Mouse (Mus musculus): ENCODE results near the gene Hif3a. TPM values are rescaled to one million over a fixed set of nuclear protein-coding genes. Genes with fewer than 3 reads are reported as not detected.
A peak's percentile ranks its signal among the peaks of the same experiment; 100 is the strongest.
"Not testable (repeated sequence)": the region's sequence is repeated elsewhere in the genome, so short reads cannot be mapped to it uniquely, and the experiment has no call there.

Hif3a gene
- polyA plus RNA-seq, 1 experiment from 2014 or later, result 5.2 TPM

GRCm38 (mm10) chr7:17073513-17073903 lies 11.3 kb upstream of the Hif3a start:
- no peak for ATAC-seq (ENCODE audit: low FRiP score)
- no peak overlapping the region for H3K9ac ChIP-seq (ENCODE audit: low read length)

GRCm38 (mm10) chr7:17067651-17068050 lies 5.4 kb upstream of the Hif3a start:
- H3K27me3 ChIP-seq (ENCODE audit: control insufficient read depth, insufficient read depth, low read length); H3K36me3 ChIP-seq (ENCODE audit: control insufficient read depth, insufficient read depth, low read length); H3K4me2 ChIP-seq; DNase-seq (ENCODE audit: low spot score, missing footprints); H3K9ac ChIP-seq (ENCODE audit: low read length); ATAC-seq (ENCODE audit: low FRiP score); H3K4me1 ChIP-seq (ENCODE audit: control insufficient read depth, insufficient read depth, low read length); H3K4me3 ChIP-seq (ENCODE audit: low read depth, low read length); H3K27ac ChIP-seq (ENCODE audit: low read depth, low read length); H3K9me3 ChIP-seq (ENCODE audit: control insufficient read depth, low read length): not testable (repeated sequence)
- 64% methylated on average over 5 of the region's 5 CpGs for WGBS

More at GRCm38 (mm10) chr7:17073513-17073903, 11.3 kb upstream of the Hif3a start:
- no peak overlapping the region for H3K4me2 ChIP-seq
- no peaks in the 10 kb centered on the region for H3K36me3 ChIP-seq (ENCODE audit: control insufficient read depth, insufficient read depth, low read length)
- H3K27ac ChIP-seq (ENCODE audit: low read depth, low read length), result no peak overlapping the region
- H3K9me3 ChIP-seq (ENCODE audit: control insufficient read depth, low read length), result no peaks in the 10 kb centered on the region
- no peak overlapping the region for H3K4me3 ChIP-seq (ENCODE audit: low read depth, low read length)
- 60% methylated on average over 5 of the region's 5 CpGs for WGBS
- no peak for DNase-seq (ENCODE audit: low spot score, missing footprints)
- no peaks in the 10 kb centered on the region for H3K27me3 ChIP-seq (ENCODE audit: control insufficient read depth, insufficient read depth, low read length)
- no peaks in the 10 kb centered on the region for H3K4me1 ChIP-seq (ENCODE audit: control insufficient read depth, insufficient read depth, low read length)

GRCm38 (mm10) chr7:17067000-17067399 lies 4.8 kb upstream of the Hif3a start:
- H3K27me3 ChIP-seq (ENCODE audit: control insufficient read depth, insufficient read depth, low read length), result peaks cover 6% of the 10 kb centered on the region
- H3K27ac ChIP-seq (ENCODE audit: low read depth, low read length), result no peak overlapping the region
- DNase-seq (ENCODE audit: low spot score, missing footprints) (no peak), ATAC-seq (ENCODE audit: low FRiP score) (no peak)
- no peak overlapping the region for H3K9ac ChIP-seq (ENCODE audit: low read length)
- peaks cover 2% of the 10 kb centered on the region; the same call in 1 of the 2 replicates for H3K4me1 ChIP-seq (ENCODE audit: control insufficient read depth, insufficient read depth, low read length)
- H3K36me3 ChIP-seq (ENCODE audit: control insufficient read depth, insufficient read depth, low read length), result no peaks in the 10 kb centered on the region
- H3K9me3 ChIP-seq (ENCODE audit: control insufficient read depth, low read length), result no peaks in the 10 kb centered on the region
- H3K4me3 ChIP-seq (ENCODE audit: low read depth, low read length), result no peak overlapping the region
- no peak overlapping the region for H3K4me2 ChIP-seq

DNA sequence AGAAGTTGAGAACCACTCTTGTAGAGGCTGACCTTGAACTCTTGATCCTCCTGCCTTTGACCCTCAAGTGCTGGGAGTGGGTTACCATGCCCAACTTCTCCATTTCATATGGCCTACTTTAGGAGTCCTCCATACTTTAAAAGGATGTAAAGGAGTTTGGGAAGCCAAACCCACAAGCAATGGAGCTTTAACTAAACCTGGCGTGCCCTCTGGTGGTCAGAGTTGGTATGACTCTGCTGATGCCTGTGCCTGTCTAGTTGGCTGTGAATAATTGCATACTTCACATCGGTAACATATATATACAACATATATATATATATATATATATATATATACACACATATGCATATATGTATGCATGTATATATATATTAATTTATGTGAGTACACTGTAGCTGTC lies 4.2 kb upstream of the Hif3a start:
- WGBS, result 21% methylated on average over 2 of the region's 2 CpGs
- H3K9ac ChIP-seq (ENCODE audit: low read length), result no peak overlapping the region
- ATAC-seq (ENCODE audit: low FRiP score), result no peak

DNA sequence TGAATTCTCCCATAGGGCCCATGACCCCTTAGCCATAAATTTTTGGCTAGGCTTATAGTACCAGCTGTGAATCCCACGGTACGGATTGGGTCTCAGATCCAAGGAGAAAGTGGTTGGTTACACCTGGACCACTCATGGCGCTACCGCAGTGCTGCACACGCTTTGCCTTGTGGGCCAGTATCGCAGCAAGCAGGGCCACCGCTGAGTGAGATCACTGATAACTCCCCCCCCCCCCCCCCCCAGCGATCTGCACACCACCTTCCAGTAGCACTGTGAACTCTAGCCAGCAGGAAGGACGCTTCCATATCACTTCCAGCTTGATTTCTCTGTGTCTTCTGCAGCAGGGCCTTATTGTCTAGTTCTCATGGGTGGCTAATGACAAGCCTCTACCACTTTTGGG lies 3.4 kb upstream of the Hif3a start:
- Histone ChIP-seq H3K4me1 (ENCODE audit: control insufficient read depth, insufficient read depth, low read length) (peaks cover 2% of the 10 kb centered on the region; the same call in 1 of the 2 replicates), H3K9ac (ENCODE audit: low read length) (no peak overlapping the region), H3K9me3 (ENCODE audit: control insufficient read depth, low read length) (no peaks in the 10 kb centered on the region), H3K4me3 (ENCODE audit: low read depth, low read length) (no peak overlapping the region), H3K27me3 (ENCODE audit: control insufficient read depth, insufficient read depth, low read length) (peaks cover 9% of the 10 kb centered on the region), H3K27ac (ENCODE audit: low read depth, low read length) (no peak overlapping the region), H3K36me3 (ENCODE audit: control insufficient read depth, insufficient read depth, low read length) (no peaks in the 10 kb centered on the region), H3K4me2 (no peak overlapping the region)
- ATAC-seq (ENCODE audit: low FRiP score) (no peak), DNase-seq (ENCODE audit: low spot score, missing footprints) (no peak)
- WGBS, result 85% methylated on average over 9 of the region's 9 CpGs

More for the DNA sequence above, 4.2 kb upstream of the Hif3a start:
- H3K27me3 ChIP-seq (ENCODE audit: control insufficient read depth, insufficient read depth, low read length), result peaks cover 6% of the 10 kb centered on the region
- H3K36me3 ChIP-seq (ENCODE audit: control insufficient read depth, insufficient read depth, low read length), result no peaks in the 10 kb centered on the region
- no peak overlapping the region for H3K4me2 ChIP-seq
- DNase-seq (ENCODE audit: low spot score, missing footprints), result peak; percentile 99
- peaks cover 2% of the 10 kb centered on the region; the same call in 1 of the 2 replicates for H3K4me1 ChIP-seq (ENCODE audit: control insufficient read depth, insufficient read depth, low read length)
- H3K9me3 ChIP-seq (ENCODE audit: control insufficient read depth, low read length), result no peaks in the 10 kb centered on the region
- H3K4me3 ChIP-seq (ENCODE audit: low read depth, low read length), result no peak overlapping the region
- no peak overlapping the region for H3K27ac ChIP-seq (ENCODE audit: low read depth, low read length)

DNA sequence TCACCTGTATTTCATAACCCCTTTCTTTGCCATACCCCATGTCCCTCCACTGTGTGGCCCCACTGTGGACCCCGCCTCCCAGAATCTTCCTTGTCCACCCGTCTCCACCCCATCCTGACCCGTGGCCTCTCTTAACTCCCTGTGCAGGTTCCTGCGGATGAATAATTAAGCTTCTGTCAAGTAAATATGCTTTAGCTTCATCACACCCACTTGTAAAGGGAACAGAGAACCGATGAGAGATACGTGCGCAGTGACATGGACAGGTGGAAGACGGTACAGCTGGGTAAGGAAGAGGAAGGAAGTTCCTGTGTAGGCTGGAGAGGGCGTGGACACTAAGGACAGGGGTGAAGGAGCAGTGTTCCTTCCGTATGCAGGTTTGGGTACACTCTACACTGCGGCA lies 618 bp upstream of the Hif3a start:
- no peaks in the 10 kb centered on the region for H3K36me3 ChIP-seq (ENCODE audit: control insufficient read depth, insufficient read depth, low read length)
- peak; percentile 34; the same call in 1 of the 2 replicates for ATAC-seq (ENCODE audit: low FRiP score)
- peak overlapping the region; percentile 60 for H3K4me2 ChIP-seq
- peaks cover 9% of the 10 kb centered on the region for H3K4me1 ChIP-seq (ENCODE audit: control insufficient read depth, insufficient read depth, low read length)
- H3K27me3 ChIP-seq (ENCODE audit: control insufficient read depth, insufficient read depth, low read length), result peaks cover 9% of the 10 kb centered on the region
- WGBS, result 23% methylated on average over 11 of the region's 11 CpGs
- H3K27ac ChIP-seq (ENCODE audit: low read depth, low read length), result no peak overlapping the region
- H3K9me3 ChIP-seq (ENCODE audit: control insufficient read depth, low read length), result no peaks in the 10 kb centered on the region
- DNase-seq (ENCODE audit: low spot score, missing footprints), result no peak
- H3K9ac ChIP-seq (ENCODE audit: low read length), result peak overlapping the region; percentile 25; the same call in 1 of the 2 replicates
- peak overlapping the region; percentile 27 for H3K4me3 ChIP-seq (ENCODE audit: low read depth, low read length)

DNA sequence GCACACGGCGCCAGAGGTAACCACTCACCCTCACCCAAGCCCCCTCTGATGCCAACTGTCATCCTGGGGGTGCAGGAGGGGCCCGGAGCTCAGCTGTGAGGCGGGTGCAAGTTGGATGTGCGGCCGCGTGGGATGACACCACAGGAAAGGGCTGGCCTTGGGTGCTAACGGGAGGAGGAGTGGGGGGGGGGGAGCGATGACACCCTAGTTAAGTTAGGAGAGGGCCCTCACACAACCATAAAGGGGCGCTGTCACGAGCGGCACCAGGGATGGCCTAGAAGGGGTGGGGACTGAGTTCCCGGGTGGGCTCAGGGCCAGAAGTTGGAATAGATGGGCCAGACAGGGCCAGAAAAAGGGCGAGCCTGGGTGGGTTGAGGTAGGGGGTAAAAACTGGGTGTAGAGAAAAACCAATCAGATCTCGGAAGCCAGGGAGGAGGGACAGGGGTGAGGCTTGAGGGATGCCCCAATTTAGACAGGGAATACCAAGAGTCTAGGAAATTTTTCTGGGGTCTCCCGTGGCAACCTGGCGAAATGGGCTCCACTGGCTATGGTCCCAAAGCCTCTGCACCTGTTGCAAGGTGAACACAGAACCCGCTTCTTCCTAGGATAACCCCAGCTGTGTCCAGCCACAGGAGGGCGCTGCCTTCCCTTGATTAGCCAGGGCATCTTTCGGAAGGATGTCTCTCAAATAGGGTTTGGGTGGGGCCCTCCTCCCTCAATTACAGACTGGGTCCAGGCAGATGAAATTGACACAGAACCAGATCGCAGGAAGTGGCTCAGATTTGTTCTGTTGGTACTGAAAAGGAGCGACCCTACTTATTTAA lies 1.2 kb downstream of the Hif3a start:
- no peaks in the 10 kb centered on the region for H3K9me3 ChIP-seq (ENCODE audit: control insufficient read depth, low read length)
- no peak overlapping the region for H3K4me2 ChIP-seq
- peak; percentile 77 for DNase-seq (ENCODE audit: low spot score, missing footprints)
- no peak for ATAC-seq (ENCODE audit: low FRiP score)
- peaks cover 11% of the 10 kb centered on the region for H3K27me3 ChIP-seq (ENCODE audit: control insufficient read depth, insufficient read depth, low read length)
- H3K27ac ChIP-seq (ENCODE audit: low read depth, low read length), result no peak overlapping the region
- H3K9ac ChIP-seq (ENCODE audit: low read length), result no peak overlapping the region
- H3K4me3 ChIP-seq (ENCODE audit: low read depth, low read length), result no peak overlapping the region
- peaks cover 15% of the 10 kb centered on the region for H3K4me1 ChIP-seq (ENCODE audit: control insufficient read depth, insufficient read depth, low read length)
- H3K36me3 ChIP-seq (ENCODE audit: control insufficient read depth, insufficient read depth, low read length), result no peaks in the 10 kb centered on the region
- 81% methylated on average over 21 of the region's 22 CpGs for WGBS

DNA sequence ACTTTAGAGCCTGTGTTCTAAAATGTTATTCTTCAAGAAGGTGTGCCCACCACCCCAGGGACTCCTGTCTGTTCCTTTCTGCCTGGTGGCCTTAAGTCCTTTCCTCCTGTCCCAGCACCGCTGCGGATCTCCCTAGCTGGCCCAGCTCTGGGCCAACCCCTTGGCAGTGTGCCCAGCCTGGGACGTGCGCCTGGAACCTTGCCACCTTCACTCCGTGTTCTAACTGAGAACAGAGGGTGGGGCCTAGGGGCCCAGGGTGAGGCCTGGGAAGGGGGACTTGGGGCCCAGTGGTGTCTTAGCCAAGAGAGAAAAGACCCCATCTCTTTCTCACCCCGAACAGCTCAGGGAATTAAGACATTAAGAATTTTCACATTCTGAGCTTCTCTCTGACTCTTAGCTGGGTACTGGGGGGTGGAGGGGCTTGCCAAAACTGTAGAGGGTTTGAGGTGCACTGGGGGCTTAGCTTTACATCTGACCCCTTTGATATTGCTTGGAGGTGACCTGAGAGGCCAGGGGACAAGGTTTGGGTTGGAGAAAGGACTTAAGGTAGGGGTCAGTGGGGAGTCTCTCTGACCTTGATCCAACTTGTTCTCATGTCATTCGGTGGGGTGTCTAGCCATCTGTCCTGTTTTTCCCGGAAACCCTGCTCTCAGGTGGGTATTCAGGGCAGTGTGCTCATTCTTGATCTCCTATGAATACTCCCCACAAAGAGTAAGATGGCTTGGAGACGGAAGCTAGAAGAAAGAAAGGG lies 2.0 kb downstream of the Hif3a start:
- no peaks in the 10 kb centered on the region for H3K9me3 ChIP-seq (ENCODE audit: control insufficient read depth, low read length)
- no peak overlapping the region for H3K4me3 ChIP-seq (ENCODE audit: low read depth, low read length)
- H3K27ac ChIP-seq (ENCODE audit: low read depth, low read length), result no peak overlapping the region
- ATAC-seq (ENCODE audit: low FRiP score), result no peak
- no peak overlapping the region for H3K9ac ChIP-seq (ENCODE audit: low read length)
- H3K27me3 ChIP-seq (ENCODE audit: control insufficient read depth, insufficient read depth, low read length), result peaks cover 12% of the 10 kb centered on the region
- 76% methylated on average over 9 of the region's 9 CpGs for WGBS
- H3K4me2 ChIP-seq, result no peak overlapping the region
- peaks cover 16% of the 10 kb centered on the region for H3K4me1 ChIP-seq (ENCODE audit: control insufficient read depth, insufficient read depth, low read length)
- DNase-seq (ENCODE audit: low spot score, missing footprints), result peak; percentile 86
- no peaks in the 10 kb centered on the region for H3K36me3 ChIP-seq (ENCODE audit: control insufficient read depth, insufficient read depth, low read length)

- Histone ChIP-seq H3K36me3 (ENCODE audit: control insufficient read depth, insufficient read depth, low read length) (no peaks in the 10 kb centered on the region), H3K4me2 (no peak overlapping the region), H3K9ac (ENCODE audit: low read length) (no peak overlapping the region), H3K4me1 (ENCODE audit: control insufficient read depth, insufficient read depth, low read length) (peaks cover 16% of the 10 kb centered on the region), H3K27ac (ENCODE audit: low read depth, low read length) (no peak overlapping the region), H3K9me3 (ENCODE audit: control insufficient read depth, low read length) (no peaks in the 10 kb centered on the region), H3K4me3 (ENCODE audit: low read depth, low read length) (no peak overlapping the region), H3K27me3 (ENCODE audit: control insufficient read depth, insufficient read depth, low read length) (peaks cover 12% of the 10 kb centered on the region)
- 89% methylated on average over 3 of the region's 3 CpGs for WGBS
- DNase-seq (ENCODE audit: low spot score, missing footprints) (peak; percentile 76), ATAC-seq (ENCODE audit: low FRiP score) (no peak)
Observed at GRCm38 (mm10) chr7:17059463-17059844, 2.8 kb downstream of the Hif3a start.

Measured in midbrain, embryonic 11.5 days (tissue).